Mouse (Mus musculus) urinary bladder, postnatal 4 days (tissue): ENCODE measurements around the gene Prdx3.
"Not testable (repeated sequence)": the region's sequence is repeated elsewhere in the genome, so short reads cannot be mapped to it uniquely, and the experiment has no call there.

Experiments
- DNase-seq, 2 experiments: peaks; one replicate each; pipeline ENCODE4 v3.0.0; 2021 to 2022; ENCODE audit warnings: low spot score in 2 of 2

The Prdx3 gene

GRCm38 (mm10) chr19:60866169-60866568 is 8.2 kb downstream of the Prdx3 start:
- not testable (repeated sequence) for DNase-seq

GRCm38 (mm10) chr19:60860868-60861700 is 13.3 kb downstream of the Prdx3 start, which contains the start of gene Sfxn4:
TSS of gene Sfxn4 (minus strand) at chr19:60861479.
- peak; percentile 88 to 89 for DNase-seq

- DNase-seq = no peak
These were observed 28.6 kb downstream of the Prdx3 start for GRCm38 (mm10) chr19:60845731-60846130.

GRCm38 (mm10) chr19:60843324-60843723 is 31.0 kb downstream of the Prdx3 start:
- DNase-seq = no peak

GRCm38 (mm10) chr19:60837747-60838146 is 36.6 kb downstream of the Prdx3 start:
- peak; percentile 48 to 72 for DNase-seq

- DNase-seq = no peak
These were observed 55.7 kb downstream of the Prdx3 start for GRCm38 (mm10) chr19:60818677-60819076.
